Mouse (Mus musculus) central nervous system, embryonic 14 days (tissue): ENCODE measurements around the gene Cdh11. TPM values are rescaled to one million over a fixed set of nuclear protein-coding genes. Genes with fewer than 3 reads are reported as not detected.

ENCODE experiments used
- polyA plus RNA-seq: library from polyadenylated mRNA; depleted of rRNA; stranded (reverse); fragments of >200 nt; gene quantifications from 2 replicates; pipeline ENCODE4 v1.2.3, GENCODE M21; 2012; rRNA removed

The Cdh11 gene
- 43.6 and 71.1 TPM in 2 replicates for polyA plus RNA-seq

DNA sequence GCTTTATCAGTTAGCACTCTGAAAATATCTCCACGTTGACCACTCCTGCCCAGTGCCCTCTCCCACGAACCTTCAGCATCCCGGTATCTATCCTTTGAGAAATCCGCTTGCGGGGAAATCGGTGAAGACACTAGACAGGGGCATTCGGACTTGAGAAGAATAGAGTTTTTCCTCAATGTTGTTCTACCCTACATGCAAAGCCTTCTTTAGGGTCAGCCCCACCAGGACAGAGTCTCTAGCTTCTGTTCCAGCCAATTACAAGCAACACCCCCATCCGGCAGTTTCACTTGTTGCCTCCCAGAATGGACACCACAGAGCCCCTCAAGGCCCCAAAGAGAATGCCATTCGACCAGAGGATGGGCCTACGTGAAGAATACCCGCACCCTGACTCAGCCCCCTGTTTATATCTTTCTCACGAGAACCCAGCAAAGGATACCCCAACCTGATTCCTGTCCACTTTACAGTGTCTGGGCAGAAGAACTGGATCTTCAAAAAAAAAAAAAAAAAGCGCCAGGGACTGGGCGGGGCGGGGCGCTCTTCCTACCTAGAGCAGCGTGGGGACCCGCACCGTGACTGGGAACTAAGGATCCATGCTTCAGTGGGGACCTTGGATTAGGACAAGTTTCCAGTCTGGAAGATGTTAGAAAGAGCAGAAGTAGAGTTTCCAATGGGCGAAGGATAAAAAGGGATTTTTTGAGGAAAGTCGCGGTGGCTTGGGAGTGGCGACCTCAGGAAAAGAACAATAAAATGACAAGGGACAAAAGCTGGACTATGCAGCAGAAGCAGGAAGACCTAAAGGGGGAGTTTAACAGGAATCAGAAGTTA, at the start of gene Cdh11:
Gene Cdh11, minus strand, starts transcription at position 51 of the 825 bp plus-strand sequence.

